Mouse (Mus musculus): ENCODE measurements around the gene Mamstr.

DNA sequence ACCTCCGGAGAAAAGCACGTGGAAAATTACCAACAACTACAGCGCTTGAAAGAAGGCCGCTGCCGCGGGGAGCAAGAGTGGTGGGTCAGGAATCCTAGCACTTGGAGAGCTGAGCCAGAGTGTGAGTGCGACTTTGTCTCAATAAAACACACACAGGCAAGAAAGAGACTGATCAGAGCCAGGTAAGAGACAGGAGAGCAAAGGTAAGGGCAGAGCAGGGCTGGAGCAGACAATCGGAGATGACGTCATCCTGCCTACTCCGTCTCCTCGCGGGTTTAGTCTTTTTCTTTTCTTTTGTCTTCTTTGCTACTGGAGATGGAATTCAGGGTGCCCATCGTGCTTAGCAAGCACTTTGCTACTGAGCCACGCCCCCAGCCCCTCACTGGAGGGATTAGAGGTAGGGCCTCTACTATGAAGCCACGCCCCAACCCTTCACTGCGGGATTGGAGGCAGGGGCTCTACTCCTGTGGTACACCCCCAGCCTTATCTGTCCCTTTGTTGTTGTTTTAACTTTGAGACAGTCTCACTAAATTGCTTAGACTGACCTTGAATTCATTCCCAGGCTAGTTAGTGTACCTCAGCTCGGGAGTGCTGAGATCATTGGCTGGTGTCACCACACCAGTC lies 14.8 kb downstream of the Mamstr start:
- no peak for TF ChIP-seq CTCF (IDR thresholded peaks at IDR 0.05; ENCODE audit: extremely low read depth, insufficient read depth, insufficient read length, insufficient replicate concordance)
- TF ChIP-seq POLR2A (IDR thresholded peaks at IDR 0.05; ENCODE audit: low read depth, low read length): no peak
